Mouse (Mus musculus): ENCODE results near the gene Myo10. TPM values are rescaled to one million over a fixed set of nuclear protein-coding genes. Genes with fewer than 3 reads are reported as not detected.

Myo10 gene
- polyA plus RNA-seq, 1 experiment from 2014 or later: 38.0 TPM

- Histone ChIP-seq H3K4me2 (no peak overlapping the region), H3K36me3 (peaks cover 3% of the 10 kb centered on the region; the same call in 1 of the 2 replicates), H3K9me3 (no peaks in the 10 kb centered on the region), H3K4me1 (peaks cover 24% of the 10 kb centered on the region), H3K27ac (no peak overlapping the region), H3K4me3 (no peak overlapping the region), H3K9ac (no peak overlapping the region), H3K27me3 (no peaks in the 10 kb centered on the region)
- ATAC-seq (ENCODE audit: borderline replicate concordance, extremely low read depth, low FRiP score, low TSS enrichment): no peak
- 94% methylated on average over 6 of the region's 6 CpGs for WGBS
Observed at GRCm38 (mm10) chr15:25696660-25697059, 74.3 kb downstream of the Myo10 start.

- peaks cover 11% of the 10 kb centered on the region for H3K36me3 ChIP-seq
- H3K9me3 ChIP-seq: no peaks in the 10 kb centered on the region
- no peak overlapping the region for H3K4me2 ChIP-seq
- 62% methylated on average over 4 of the region's 4 CpGs for WGBS
- H3K27ac ChIP-seq: no peak overlapping the region
- H3K4me3 ChIP-seq: no peak overlapping the region
- no peak overlapping the region for H3K9ac ChIP-seq
- 0 out of 2 replicates have a peak, but pooled peaks cover 6% of the 10 kb centered on the region for H3K4me1 ChIP-seq
- ATAC-seq (ENCODE audit: borderline replicate concordance, extremely low read depth, low FRiP score, low TSS enrichment): no peak
- H3K27me3 ChIP-seq: no peaks in the 10 kb centered on the region
Observed at GRCm38 (mm10) chr15:25699032-25699557, 76.8 kb downstream of the Myo10 start.

GRCm38 (mm10) chr15:25702602-25703001 is 80.3 kb downstream of the Myo10 start:
- no peak overlapping the region for H3K9ac ChIP-seq
- H3K27me3 ChIP-seq: no peaks in the 10 kb centered on the region
- WGBS: 97% methylated on average over 5 of the region's 5 CpGs
- no peak overlapping the region for H3K27ac ChIP-seq
- H3K9me3 ChIP-seq: no peaks in the 10 kb centered on the region
- no peaks in the 10 kb centered on the region for H3K4me1 ChIP-seq
- ATAC-seq (ENCODE audit: borderline replicate concordance, extremely low read depth, low FRiP score, low TSS enrichment): no peak
- no peak overlapping the region for H3K4me3 ChIP-seq
- H3K36me3 ChIP-seq: peaks cover 22% of the 10 kb centered on the region
- H3K4me2 ChIP-seq: no peak overlapping the region

- Histone ChIP-seq H3K27ac (no peak overlapping the region), H3K9ac (no peak overlapping the region), H3K4me3 (no peak overlapping the region), H3K9me3 (no peaks in the 10 kb centered on the region), H3K4me1 (no peaks in the 10 kb centered on the region), H3K4me2 (no peak overlapping the region), H3K27me3 (no peaks in the 10 kb centered on the region), H3K36me3 (peaks cover 22% of the 10 kb centered on the region)
- WGBS: 80% methylated on average over 11 of the region's 11 CpGs
- no peak for ATAC-seq (ENCODE audit: borderline replicate concordance, extremely low read depth, low FRiP score, low TSS enrichment)
Observed at GRCm38 (mm10) chr15:25704809-25705585, 82.7 kb downstream of the Myo10 start.

DNA sequence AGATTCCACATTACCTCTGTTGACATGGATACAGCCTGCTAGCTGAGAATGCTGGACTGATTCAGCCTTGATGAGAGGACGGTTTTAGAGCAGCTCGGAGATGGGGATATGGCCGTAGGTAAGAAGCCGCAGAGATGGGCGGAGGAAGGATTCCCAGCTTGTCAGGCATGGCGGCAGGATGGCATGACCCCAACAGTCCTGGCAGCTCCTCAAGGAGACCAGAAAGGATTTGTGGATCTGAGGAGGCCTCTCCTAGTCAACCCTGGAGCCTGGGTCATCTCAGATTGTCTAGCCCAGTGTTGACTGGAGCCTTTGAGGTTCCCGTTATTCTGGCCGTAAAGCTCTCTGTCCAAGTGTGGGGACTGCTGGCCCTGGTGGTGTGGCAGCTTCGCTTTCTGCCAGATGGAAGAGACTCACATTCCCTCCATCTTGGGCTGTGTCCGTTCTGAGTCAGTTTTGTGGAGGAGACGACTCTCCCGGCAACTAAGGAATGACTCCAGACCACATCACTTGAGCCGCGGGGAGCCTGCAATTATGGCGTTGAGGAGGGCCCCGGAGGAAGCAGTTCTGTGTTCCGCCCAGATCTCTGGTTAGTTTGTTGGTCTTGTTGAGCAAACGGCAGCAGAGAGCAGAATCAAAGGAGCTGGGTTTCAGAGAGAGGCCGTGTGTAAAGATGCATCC is 84.7 kb downstream of the Myo10 start:
- Histone ChIP-seq H3K4me3 (no peak overlapping the region), H3K27ac (no peak overlapping the region), H3K4me1 (no peaks in the 10 kb centered on the region), H3K4me2 (no peak overlapping the region), H3K9me3 (no peaks in the 10 kb centered on the region), H3K27me3 (no peaks in the 10 kb centered on the region), H3K9ac (no peak overlapping the region), H3K36me3 (peaks cover 18% of the 10 kb centered on the region)
- ATAC-seq (ENCODE audit: borderline replicate concordance, extremely low read depth, low FRiP score, low TSS enrichment): no peak
- 78% methylated on average over 19 of the region's 19 CpGs for WGBS

- Histone ChIP-seq H3K4me3 (no peak overlapping the region), H3K9ac (no peak overlapping the region), H3K27ac (no peak overlapping the region), H3K4me1 (no peaks in the 10 kb centered on the region), H3K4me2 (no peak overlapping the region), H3K9me3 (no peaks in the 10 kb centered on the region), H3K27me3 (no peaks in the 10 kb centered on the region), H3K36me3 (peaks cover 11% of the 10 kb centered on the region; the same call in 1 of the 2 replicates)
- ATAC-seq (ENCODE audit: borderline replicate concordance, extremely low read depth, low FRiP score, low TSS enrichment): no peak
- WGBS: 89% methylated on average over 1 of the region's 1 CpGs
Observed at GRCm38 (mm10) chr15:25707891-25708290, 85.6 kb downstream of the Myo10 start.

DNA sequence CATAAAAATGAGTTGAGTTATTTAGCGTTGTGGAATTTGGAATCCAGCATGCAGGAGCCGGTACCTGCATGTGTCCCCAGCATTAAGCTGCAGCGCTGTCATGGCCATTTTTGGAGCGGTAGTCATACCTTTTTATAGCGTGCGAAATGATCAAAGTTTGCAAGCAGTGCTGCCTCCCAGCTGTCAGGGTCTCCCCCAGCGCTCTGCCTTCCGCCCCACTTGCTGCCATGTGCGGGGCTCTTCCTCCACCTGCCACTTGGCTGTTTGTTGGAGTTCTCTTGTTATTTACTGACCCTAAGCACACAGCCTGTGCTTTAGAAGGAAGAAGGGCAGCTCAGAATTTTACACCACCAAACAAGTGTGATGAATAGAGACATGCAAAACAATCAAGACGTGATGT is 88.6 kb downstream of the Myo10 start:
- H3K4me3 ChIP-seq: no peak overlapping the region
- WGBS: 87% methylated on average over 10 of the region's 10 CpGs
- H3K4me2 ChIP-seq: no peak overlapping the region
- H3K9ac ChIP-seq: no peak overlapping the region
- H3K36me3 ChIP-seq: peaks cover 8% of the 10 kb centered on the region; the same call in 1 of the 2 replicates
- H3K9me3 ChIP-seq: no peaks in the 10 kb centered on the region
- peaks cover 20% of the 10 kb centered on the region for H3K4me1 ChIP-seq
- ATAC-seq (ENCODE audit: borderline replicate concordance, extremely low read depth, low FRiP score, low TSS enrichment): no peak
- H3K27me3 ChIP-seq: no peaks in the 10 kb centered on the region
- H3K27ac ChIP-seq: no peak overlapping the region

- Histone ChIP-seq H3K27ac (no peak overlapping the region), H3K4me3 (no peak overlapping the region), H3K9me3 (no peaks in the 10 kb centered on the region), H3K27me3 (no peaks in the 10 kb centered on the region), H3K9ac (no peak overlapping the region), H3K4me1 (peaks cover 22% of the 10 kb centered on the region), H3K4me2 (no peak overlapping the region), H3K36me3 (no peaks in the 10 kb centered on the region)
- WGBS: 72% methylated on average over 4 of the region's 4 CpGs
- ATAC-seq (ENCODE audit: borderline replicate concordance, extremely low read depth, low FRiP score, low TSS enrichment): no peak
Observed at GRCm38 (mm10) chr15:25712877-25713276, 90.6 kb downstream of the Myo10 start.

GRCm38 (mm10) chr15:25713587-25714361 is 91.4 kb downstream of the Myo10 start:
- Histone ChIP-seq H3K27ac (no peak overlapping the region), H3K36me3 (0 out of 2 replicates have a peak, but pooled peaks cover 2% of the 10 kb centered on the region), H3K9ac (no peak overlapping the region), H3K4me3 (no peak overlapping the region), H3K4me2 (no peak overlapping the region), H3K9me3 (no peaks in the 10 kb centered on the region), H3K4me1 (peaks cover 22% of the 10 kb centered on the region), H3K27me3 (no peaks in the 10 kb centered on the region)
- ATAC-seq (ENCODE audit: borderline replicate concordance, extremely low read depth, low FRiP score, low TSS enrichment): no peak
- 80% methylated on average over 38 of the region's 38 CpGs for WGBS

- H3K27me3 ChIP-seq: no peaks in the 10 kb centered on the region
- WGBS: 50% methylated on average over 10 of the region's 10 CpGs
- no peak overlapping the region for H3K4me2 ChIP-seq
- peak; percentile 50; the same call in 1 of the 2 replicates for ATAC-seq (ENCODE audit: borderline replicate concordance, extremely low read depth, low FRiP score, low TSS enrichment)
- peaks cover 22% of the 10 kb centered on the region for H3K4me1 ChIP-seq
- H3K36me3 ChIP-seq: 0 out of 2 replicates have a peak, but pooled peaks cover 2% of the 10 kb centered on the region
- H3K9me3 ChIP-seq: no peaks in the 10 kb centered on the region
- 0 out of 2 replicates have a peak overlapping the region, but pooled peaks have one; percentile 32 for H3K27ac ChIP-seq
- H3K9ac ChIP-seq: no peak overlapping the region
- no peak overlapping the region for H3K4me3 ChIP-seq
Observed at GRCm38 (mm10) chr15:25715218-25715995, 93.1 kb downstream of the Myo10 start.

DNA sequence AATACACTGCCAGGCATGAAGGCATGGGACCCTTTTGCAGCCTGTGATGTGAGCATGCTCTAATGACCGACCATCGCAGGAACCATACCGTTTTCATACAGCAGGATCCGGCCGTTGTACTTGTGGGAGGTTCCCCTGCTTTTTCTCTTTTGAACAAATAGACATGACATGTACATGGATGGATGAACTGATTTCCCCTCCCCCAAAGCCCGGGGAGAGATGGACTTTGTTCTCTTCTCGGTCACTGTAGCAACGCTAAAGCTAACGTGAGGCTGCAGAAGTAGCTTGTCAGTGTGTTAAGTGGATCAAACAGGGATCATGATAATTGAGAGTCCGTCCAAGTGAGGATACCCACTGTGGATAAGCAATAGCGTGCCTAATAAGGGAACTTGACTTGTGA is 93.7 kb downstream of the Myo10 start:
- Histone ChIP-seq H3K4me1 (peaks cover 22% of the 10 kb centered on the region), H3K27ac (no peak overlapping the region), H3K27me3 (no peaks in the 10 kb centered on the region), H3K9ac (no peak overlapping the region), H3K9me3 (no peaks in the 10 kb centered on the region), H3K36me3 (0 out of 2 replicates have a peak, but pooled peaks cover 2% of the 10 kb centered on the region), H3K4me2 (no peak overlapping the region), H3K4me3 (no peak overlapping the region)
- no peak for ATAC-seq (ENCODE audit: borderline replicate concordance, extremely low read depth, low FRiP score, low TSS enrichment)
- WGBS: 53% methylated on average over 11 of the region's 11 CpGs

All from lung, embryonic 15.5 days (tissue).